Mouse (Mus musculus) embryonic facial prominence, embryonic 10.5 days (tissue): ENCODE results near the gene Hipk3. TPM values are rescaled to one million over a fixed set of nuclear protein-coding genes. Genes with fewer than 3 reads are reported as not detected.

ENCODE experiments used
- DNase-seq: peaks from one replicate; pipeline ENCODE4 v3.0.0-alpha.2; 2017; ENCODE audit warnings: low spot score
- H3K27ac ChIP-seq: fragments of 300-500 bp; sonication (generic); replicated peaks from 2 replicates; pipeline ENCODE4 v1.5.1; 2016; ENCODE audit warnings: mild to moderate bottlenecking
- H3K27me3 ChIP-seq: fragments of 300-500 bp; sonication (generic); replicated peaks from 2 replicates; pipeline ENCODE4 v1.6.1; 2016; ENCODE audit warnings: low read depth, mild to moderate bottlenecking; ENCODE audit not compliant: poor library complexity, severe bottlenecking
- H3K36me3 ChIP-seq: fragments of 300-500 bp; sonication (generic); replicated peaks from 2 replicates; pipeline ENCODE4 v1.6.1; 2016; ENCODE audit warnings: mild to moderate bottlenecking, moderate library complexity
- H3K4me1 ChIP-seq: fragments of 300-500 bp; sonication (generic); 2 replicates; pipeline ENCODE4 v1.6.1; 2016
- H3K4me3 ChIP-seq: fragments of 300-500 bp; sonication (generic); 2 replicates; pipeline ENCODE4 v1.5.1; 2016; ENCODE audit warnings: mild to moderate bottlenecking, moderate library complexity
- H3K9me3 ChIP-seq: fragments of 300-500 bp; sonication (generic); 2 replicates; pipeline ENCODE4 v1.6.1; 2016; ENCODE audit warnings: mild to moderate bottlenecking
- WGBS: fragments of 180-500 bp; shearing (Covaris S2); methylation state at CpG from one replicate; pipeline ENCODE4 v1.1.7; 2016; 5-methylcytosine and 5-hydroxymethylcytosine counted together
- polyA plus RNA-seq: library from polyadenylated mRNA; unstranded; fragments of >200 nt; fragmentation: Nextera tagmentation; extraction: Ambion mirVana; gene quantifications from 2 replicates; pipeline ENCODE4 v1.2.1, GENCODE M21; 2016

The Hipk3 gene
- 9.5 and 10.6 TPM in 2 replicates for polyA plus RNA-seq

- Histone ChIP-seq H3K36me3 (no peaks in the 10 kb centered on the region), H3K9me3 (no peaks in the 10 kb centered on the region), H3K27me3 (peaks cover 23% of the 10 kb centered on the region), H3K4me3 (peak within 1 kb of the TSS; percentile 87), H3K4me1 (peaks cover 32% of the 10 kb centered on the region), H3K27ac (peak within 1 kb of the TSS; percentile 100)
- WGBS, result under 1% methylated on average over 98 of the region's 98 CpGs
- peak; percentile 89 for DNase-seq
Measured at GRCm38 (mm10) chr2:104493951-104494800, at the start of gene Hipk3. Hipk3 (minus strand) TSS chr2:104494446.

- H3K4me3 ChIP-seq, result no peak overlapping the region
- H3K9me3 ChIP-seq, result no peaks in the 10 kb centered on the region
- H3K27ac ChIP-seq, result no peak overlapping the region
- no peaks in the 10 kb centered on the region for H3K27me3 ChIP-seq
- 80% methylated on average over 2 of the region's 2 CpGs for WGBS
- no peaks in the 10 kb centered on the region for H3K4me1 ChIP-seq
- DNase-seq, result no peak
- H3K36me3 ChIP-seq, result no peaks in the 10 kb centered on the region
Measured at GRCm38 (mm10) chr2:104540286-104540685, 46.0 kb upstream of the Hipk3 start.

- no peak for DNase-seq
- Histone ChIP-seq H3K4me3 (no peak overlapping the region), H3K27me3 (no peaks in the 10 kb centered on the region), H3K4me1 (no peaks in the 10 kb centered on the region), H3K36me3 (no peaks in the 10 kb centered on the region), H3K27ac (no peak overlapping the region), H3K9me3 (no peaks in the 10 kb centered on the region)
- 92% methylated on average over 3 of the region's 3 CpGs for WGBS
Measured at GRCm38 (mm10) chr2:104534751-104535150, 40.5 kb upstream of the Hipk3 start.

- H3K27me3 ChIP-seq, result no peaks in the 10 kb centered on the region
- no peak overlapping the region for H3K27ac ChIP-seq
- H3K4me3 ChIP-seq, result no peak overlapping the region
- no peak for DNase-seq
- H3K4me1 ChIP-seq, result no peaks in the 10 kb centered on the region
- no peaks in the 10 kb centered on the region for H3K9me3 ChIP-seq
- 73% methylated on average over 1 of the region's 1 CpGs for WGBS
- no peaks in the 10 kb centered on the region for H3K36me3 ChIP-seq
Measured at GRCm38 (mm10) chr2:104532548-104532947, 38.3 kb upstream of the Hipk3 start.

GRCm38 (mm10) chr2:104526559-104526958 is 32.3 kb upstream of the Hipk3 start:
- no peaks in the 10 kb centered on the region for H3K9me3 ChIP-seq

GRCm38 (mm10) chr2:104525506-104525905 is 31.3 kb upstream of the Hipk3 start:
- H3K27ac ChIP-seq, result no peak overlapping the region
- H3K4me1 ChIP-seq, result peaks cover 3% of the 10 kb centered on the region; the same call in 1 of the 2 replicates
- H3K4me3 ChIP-seq, result no peak overlapping the region
- H3K9me3 ChIP-seq, result no peaks in the 10 kb centered on the region
- 72% methylated on average over 5 of the region's 5 CpGs for WGBS
- no peaks in the 10 kb centered on the region for H3K36me3 ChIP-seq
- no peaks in the 10 kb centered on the region for H3K27me3 ChIP-seq
- DNase-seq, result peak; percentile 12

More at GRCm38 (mm10) chr2:104526559-104526958, 32.3 kb upstream of the Hipk3 start:
- Histone ChIP-seq H3K4me1 (peaks cover 3% of the 10 kb centered on the region; the same call in 1 of the 2 replicates), H3K4me3 (no peak overlapping the region), H3K36me3 (no peaks in the 10 kb centered on the region), H3K27me3 (no peaks in the 10 kb centered on the region), H3K27ac (no peak overlapping the region)
- 73% methylated on average over 3 of the region's 3 CpGs for WGBS
- DNase-seq, result no peak

GRCm38 (mm10) chr2:104511622-104512021 is 17.4 kb upstream of the Hipk3 start:
- WGBS, result 82% methylated on average over 8 of the region's 8 CpGs

GRCm38 (mm10) chr2:104502388-104502787 is 8.1 kb upstream of the Hipk3 start:
- Histone ChIP-seq H3K4me3 (no peak overlapping the region), H3K27me3 (no peaks in the 10 kb centered on the region), H3K36me3 (no peaks in the 10 kb centered on the region), H3K27ac (no peak overlapping the region), H3K9me3 (no peaks in the 10 kb centered on the region), H3K4me1 (no peaks in the 10 kb centered on the region)
- 74% methylated on average over 3 of the region's 3 CpGs for WGBS
- DNase-seq, result no peak

More at GRCm38 (mm10) chr2:104511622-104512021, 17.4 kb upstream of the Hipk3 start:
- no peaks in the 10 kb centered on the region for H3K4me1 ChIP-seq
- no peak for DNase-seq
- H3K9me3 ChIP-seq, result no peaks in the 10 kb centered on the region
- H3K4me3 ChIP-seq, result no peak overlapping the region
- no peak overlapping the region for H3K27ac ChIP-seq
- no peaks in the 10 kb centered on the region for H3K36me3 ChIP-seq
- no peaks in the 10 kb centered on the region for H3K27me3 ChIP-seq

- WGBS, result 92% methylated on average over 2 of the region's 2 CpGs
- Histone ChIP-seq H3K27me3 (peaks cover 12% of the 10 kb centered on the region), H3K27ac (no peak overlapping the region), H3K4me3 (no peak overlapping the region), H3K36me3 (no peaks in the 10 kb centered on the region), H3K4me1 (peaks cover 4% of the 10 kb centered on the region), H3K9me3 (no peaks in the 10 kb centered on the region)
- DNase-seq, result no peak
Measured at GRCm38 (mm10) chr2:104501091-104501490, 6.8 kb upstream of the Hipk3 start.

- 54% methylated on average over 4 of the region's 4 CpGs for WGBS
- no peak for DNase-seq
- Histone ChIP-seq H3K27ac (no peak overlapping the region), H3K4me1 (peaks cover 21% of the 10 kb centered on the region), H3K9me3 (no peaks in the 10 kb centered on the region), H3K36me3 (no peaks in the 10 kb centered on the region), H3K4me3 (no peak overlapping the region), H3K27me3 (peaks cover 23% of the 10 kb centered on the region)
Measured at GRCm38 (mm10) chr2:104497771-104498170, 3.5 kb upstream of the Hipk3 start.

GRCm38 (mm10) chr2:104497231-104497630 is 3.0 kb upstream of the Hipk3 start:
- no peak for DNase-seq
- H3K27ac ChIP-seq, result no peak overlapping the region
- H3K36me3 ChIP-seq, result no peaks in the 10 kb centered on the region
- H3K27me3 ChIP-seq, result peaks cover 23% of the 10 kb centered on the region
- H3K4me3 ChIP-seq, result no peak overlapping the region
- peaks cover 25% of the 10 kb centered on the region for H3K4me1 ChIP-seq
- no peaks in the 10 kb centered on the region for H3K9me3 ChIP-seq
- WGBS, result 95% methylated on average over 2 of the region's 2 CpGs

GRCm38 (mm10) chr2:104496206-104496605 is 2.0 kb upstream of the Hipk3 start:
- DNase-seq, result no peak
- no peak overlapping the region for H3K27ac ChIP-seq
- no peaks in the 10 kb centered on the region for H3K9me3 ChIP-seq
- H3K36me3 ChIP-seq, result no peaks in the 10 kb centered on the region
- peaks cover 32% of the 10 kb centered on the region for H3K4me1 ChIP-seq
- H3K27me3 ChIP-seq, result peaks cover 23% of the 10 kb centered on the region
- H3K4me3 ChIP-seq, result no peak overlapping the region
- 43% methylated on average over 5 of the region's 5 CpGs for WGBS

- peaks cover 32% of the 10 kb centered on the region for H3K4me1 ChIP-seq
- H3K36me3 ChIP-seq, result no peaks in the 10 kb centered on the region
- H3K27ac ChIP-seq, result peak overlapping the region; percentile 100
- whole genome bisulfite sequencing, result 14% methylated on average over 9 of the region's 9 CpGs
- no peaks in the 10 kb centered on the region for H3K9me3 ChIP-seq
- no peak for DNase-seq
- H3K27me3 ChIP-seq, result peaks cover 23% of the 10 kb centered on the region
- H3K4me3 ChIP-seq, result peak overlapping the region; percentile 87
Measured at GRCm38 (mm10) chr2:104494801-104495185, 547 bp upstream of the Hipk3 start.
